Mouse (Mus musculus): Measurements from ENCODE around the gene Srrm4.

- TF ChIP-seq CTCF (IDR thresholded peaks at IDR 0.05; ENCODE audit: control insufficient read depth, insufficient read depth, insufficient replicate concordance, low read depth, low read length) (no peak), POLR2A (IDR thresholded peaks at IDR 0.05; ENCODE audit: control insufficient read depth, low read depth, low read length) (no peak)
Measured at GRCm38 (mm10) chr5:116485069-116485468, 106.5 kb downstream of the Srrm4 start.

Measured in testis, adult 2 months (tissue).